Mouse (Mus musculus) bone marrow macrophage, adult 2 months (primary cell): ENCODE measurements at regions not wholly inside any gene's neighbourhood (a gene's known extent, or its start where the extent isn't known, plus 50 kb on each side); places are given as distances from the start of the nearest gene placed in this dataset.

Experiments used
- CTCF ChIP-seq: IDR thresholded peaks from 2 replicates; pipeline ENCODE4 v1.5.1; 2012; ENCODE audit warnings: low read depth, mild to moderate bottlenecking, low read length, moderate library complexity
- POLR2A ChIP-seq: IDR thresholded peaks from 2 replicates; pipeline ENCODE4 v1.6.1; 2012; ENCODE audit warnings: mild to moderate bottlenecking, low read depth, low read length, borderline replicate concordance

GRCm38 (mm10) chr10:96786903-96787571 lies 170.2 kb downstream of the Btg1 start:
- no peak for TF ChIP-seq CTCF
- no peak for TF ChIP-seq POLR2A
